Mouse (Mus musculus) v-Abl transformed pro-B cells (cell line): ENCODE results near the gene Sgo2a.

Experiments used
- in situ Hi-C, 2 experiments: fragments of 400-800 bp; cut with MboI; formaldehyde crosslinking; loops; one replicate each; pipeline ENCODE4 v1.15.1; 2025; ENCODE audit not compliant: unreplicated experiment in 2 of 2

Sgo2a gene

GRCm38 (mm10) chr1:58029636-58030117 lies 33.9 kb downstream of the Sgo2a start, which contains the start of gene Aox1:
Aox1 (plus strand) TSS chr1:58029931.
- in situ Hi-C loops, result loop anchor here (5.0 to 25.0 kb wide), 5 partner anchors 65 to 658 kb away; partner anchors contain the start of gene Als2cr12 (in 1 of the 2)

- in situ Hi-C loops, result loop anchor here (5.0 to 25.0 kb wide), 5 partner anchors 66 to 657 kb away; partner anchors contain the start of gene Als2cr12 (in 1 of the 2)
Measured at GRCm38 (mm10) chr1:58030156-58030871, 34.5 kb downstream of the Sgo2a start.

GRCm38 (mm10) chr1:58031160-58031769 lies 35.5 kb downstream of the Sgo2a start:
- in situ Hi-C loops, result loop anchor here (5.0 to 25.0 kb wide), 5 partner anchors 66 to 656 kb away; partner anchors contain the start of gene Als2cr12 (in 1 of the 2)

- in situ Hi-C loops, result loop anchor here (10.0 to 25.0 kb wide), 3 partner anchors 73 to 650 kb away; partner anchors contain the start of gene Als2cr12 (in 1 of the 2)
Measured at GRCm38 (mm10) chr1:58037306-58037705, 41.5 kb downstream of the Sgo2a start.

GRCm38 (mm10) chr1:58045076-58045475 lies 49.3 kb downstream of the Sgo2a start:
- in situ Hi-C loops, result loop anchor here in 1 of 2 experiments (25.0 kb wide), 1 partner anchor 642 kb away; the partner anchor contains the start of gene Als2cr12

- in situ Hi-C loops, result loop anchor here in 1 of 2 experiments (25.0 kb wide), 1 partner anchor 642 kb away; the partner anchor contains the start of gene Als2cr12
Measured at GRCm38 (mm10) chr1:58045546-58045945, 49.8 kb downstream of the Sgo2a start.

- in situ Hi-C loops, result loop anchor here in 1 of 2 experiments (25.0 kb wide), 1 partner anchor 640 kb away; the partner anchor contains the start of gene Als2cr12
Measured at GRCm38 (mm10) chr1:58046721-58047290, 51.0 kb downstream of the Sgo2a start.

- in situ Hi-C loops, result loop anchor here in 1 of 2 experiments (25.0 kb wide), 1 partner anchor 638 kb away; the partner anchor contains the start of gene Als2cr12
Measured at GRCm38 (mm10) chr1:58049126-58049525, 53.4 kb downstream of the Sgo2a start.

- in situ Hi-C loops, result no loop called here
Measured at GRCm38 (mm10) chr1:58055598-58055997, 59.8 kb downstream of the Sgo2a start.

GRCm38 (mm10) chr1:58056074-58056807 lies 60.5 kb downstream of the Sgo2a start:
- in situ Hi-C loops, result no loop called here

- in situ Hi-C loops, result no loop called here
Measured at GRCm38 (mm10) chr1:58056939-58057338, 61.2 kb downstream of the Sgo2a start.

GRCm38 (mm10) chr1:58058846-58059245 lies 63.1 kb downstream of the Sgo2a start:
- in situ Hi-C loops, result no loop called here

GRCm38 (mm10) chr1:58062131-58062530 lies 66.4 kb downstream of the Sgo2a start:
- in situ Hi-C loops, result no loop called here

GRCm38 (mm10) chr1:58065151-58065550 lies 69.4 kb downstream of the Sgo2a start:
- in situ Hi-C loops, result no loop called here

- in situ Hi-C loops, result no loop called here
Measured at GRCm38 (mm10) chr1:58065606-58066005, 69.8 kb downstream of the Sgo2a start.

- in situ Hi-C loops, result no loop called here
Measured at GRCm38 (mm10) chr1:58069181-58069580, 73.4 kb downstream of the Sgo2a start.

- in situ Hi-C loops, result no loop called here
Measured at GRCm38 (mm10) chr1:58070091-58070490, 74.3 kb downstream of the Sgo2a start.

GRCm38 (mm10) chr1:58071006-58071405 lies 75.2 kb downstream of the Sgo2a start:
- in situ Hi-C loops, result no loop called here

GRCm38 (mm10) chr1:58071509-58071908 lies 75.7 kb downstream of the Sgo2a start:
- in situ Hi-C loops, result no loop called here

GRCm38 (mm10) chr1:58072416-58072815 lies 76.6 kb downstream of the Sgo2a start:
- in situ Hi-C loops, result no loop called here
